Mouse (Mus musculus) embryonic fibroblast, embryonic 13.5 days (primary cell): ENCODE data around the gene 1700001K19Rik.

Experiments
- CTCF ChIP-seq: IDR thresholded peaks from 2 replicates; pipeline ENCODE4 v1.5.1; 2011; ENCODE audit warnings: mild to moderate bottlenecking, control low read depth, low read length, moderate library complexity, borderline replicate concordance; ENCODE audit not compliant: insufficient read depth
- POLR2A ChIP-seq: IDR thresholded peaks from 2 replicates; pipeline ENCODE4 v1.6.1; 2011; ENCODE audit warnings: low read depth, mild to moderate bottlenecking, control low read depth, low read length, moderate library complexity

DNA sequence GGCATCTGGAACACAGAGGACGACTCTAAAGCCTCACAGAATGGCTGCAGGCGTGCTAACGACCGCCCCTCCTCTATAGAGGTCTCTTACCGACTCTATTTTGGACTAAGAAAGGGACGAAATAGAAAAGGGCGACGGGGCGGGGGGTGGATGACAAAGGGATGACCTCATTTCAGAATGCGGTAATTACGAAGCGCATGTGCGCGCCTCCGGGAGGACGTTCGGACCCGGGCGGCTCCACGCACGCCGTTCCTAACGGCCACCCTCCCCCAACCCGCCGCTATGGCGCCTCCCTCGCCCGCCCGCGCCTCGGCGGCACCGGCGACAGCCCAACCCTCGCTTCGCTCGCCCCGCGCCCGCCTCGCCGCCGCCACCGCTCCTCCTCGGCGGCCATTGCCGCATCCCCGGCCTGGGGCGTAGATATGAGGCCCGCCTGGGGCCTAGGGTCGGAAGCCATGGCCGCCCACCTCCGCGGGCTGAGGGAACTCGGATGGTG lies 13.3 kb upstream of the 1700001K19Rik start:
- TF ChIP-seq CTCF (no peak), POLR2A (no peak)
